Mouse (Mus musculus): ENCODE measurements around the gene H2-Eb1. TPM values are rescaled to one million over a fixed set of nuclear protein-coding genes. Genes with fewer than 3 reads are reported as not detected.

H2-Eb1 gene
- total and polyA plus RNA-seq, 3 experiments: not detected

GRCm38 (mm10) chr17:34263811-34264371 is 41.8 kb upstream of the H2-Eb1 start:
- no peak for DNase-seq (ENCODE audit: low spot score)
- H3K36me3 ChIP-seq (replicated peaks): no peaks in the 10 kb centered on the region
- no peak for ATAC-seq (ENCODE audit: extremely low read depth, insufficient number of reproducible peaks, low FRiP score, poor library complexity, severe bottlenecking)
- no peaks in the 10 kb centered on the region for H3K4me1 ChIP-seq (ENCODE audit: insufficient read depth, low read depth, low read length)
- H3K27me3 ChIP-seq (ENCODE audit: insufficient read depth, low read length): peaks cover 32% of the 10 kb centered on the region
- H3K9me3 ChIP-seq (replicated peaks): peaks cover 10% of the 10 kb centered on the region
- TF ChIP-seq POLR2AphosphoS5 (IDR thresholded peaks at IDR 0.05; ENCODE audit: insufficient replicate concordance, low read depth, low read length) (no peak), GATA1 (IDR thresholded peaks at IDR 0.05; ENCODE audit: borderline replicate concordance, low read length) (no peak), TAL1 (conservative IDR thresholded peaks at IDR 0.05; ENCODE audit: low read depth, low read length) (no peak), CTCF (IDR thresholded peaks at IDR 0.05; ENCODE audit: low read depth, low read length) (no peak), GATA2 (IDR thresholded peaks at IDR 0.05; ENCODE audit: borderline replicate concordance, low read depth, low read length) (no peak)
- H3K4me3 ChIP-seq (ENCODE audit: low read depth, low read length): no peak overlapping the region

- DNase-seq (ENCODE audit: low spot score) (no peak), ATAC-seq (ENCODE audit: extremely low read depth, insufficient number of reproducible peaks, low FRiP score, poor library complexity, severe bottlenecking) (no peak)
- H3K4me3 ChIP-seq (ENCODE audit: low read depth, low read length): peak overlapping the region; percentile 30; the same call in 1 of the 2 replicates
Observed at GRCm38 (mm10) chr17:34264452-34265351, 41.0 kb upstream of the H2-Eb1 start.

GRCm38 (mm10) chr17:34268262-34268661 is 37.4 kb upstream of the H2-Eb1 start:
- TF ChIP-seq TAL1 (conservative IDR thresholded peaks at IDR 0.05; ENCODE audit: low read depth, low read length): no peak
- TF ChIP-seq GATA1 (IDR thresholded peaks at IDR 0.05; ENCODE audit: borderline replicate concordance, low read length): no peak
- no peak for TF ChIP-seq GATA2 (IDR thresholded peaks at IDR 0.05; ENCODE audit: borderline replicate concordance, low read depth, low read length)
- no peak for TF ChIP-seq POLR2AphosphoS5 (IDR thresholded peaks at IDR 0.05; ENCODE audit: insufficient replicate concordance, low read depth, low read length)
- no peak for TF ChIP-seq CTCF (IDR thresholded peaks at IDR 0.05; ENCODE audit: low read depth, low read length)
- Histone ChIP-seq H3K4me3 (ENCODE audit: low read depth, low read length) (no peak overlapping the region), H3K4me1 (ENCODE audit: insufficient read depth, low read depth, low read length) (no peaks in the 10 kb centered on the region), H3K36me3 (replicated peaks) (no peaks in the 10 kb centered on the region), H3K27me3 (ENCODE audit: insufficient read depth, low read length) (peaks cover 21% of the 10 kb centered on the region), H3K9me3 (replicated peaks) (peaks cover 10% of the 10 kb centered on the region)
- DNase-seq (ENCODE audit: low spot score) (no peak), ATAC-seq (ENCODE audit: extremely low read depth, insufficient number of reproducible peaks, low FRiP score, poor library complexity, severe bottlenecking) (no peak)

More at GRCm38 (mm10) chr17:34264452-34265351, 41.0 kb upstream of the H2-Eb1 start:
- TF ChIP-seq POLR2AphosphoS5 (IDR thresholded peaks at IDR 0.05; ENCODE audit: insufficient replicate concordance, low read depth, low read length) (no peak), GATA1 (IDR thresholded peaks at IDR 0.05; ENCODE audit: borderline replicate concordance, low read length) (no peak), CTCF (IDR thresholded peaks at IDR 0.05; ENCODE audit: low read depth, low read length) (no peak), GATA2 (IDR thresholded peaks at IDR 0.05; ENCODE audit: borderline replicate concordance, low read depth, low read length) (no peak), TAL1 (conservative IDR thresholded peaks at IDR 0.05; ENCODE audit: low read depth, low read length) (no peak)
- peaks cover 10% of the 10 kb centered on the region for H3K9me3 ChIP-seq (replicated peaks)
- peaks cover 28% of the 10 kb centered on the region for H3K27me3 ChIP-seq (ENCODE audit: insufficient read depth, low read length)
- H3K36me3 ChIP-seq (replicated peaks): no peaks in the 10 kb centered on the region
- H3K4me1 ChIP-seq (ENCODE audit: insufficient read depth, low read depth, low read length): no peaks in the 10 kb centered on the region

GRCm38 (mm10) chr17:34268748-34269147 is 36.9 kb upstream of the H2-Eb1 start:
- peaks cover 20% of the 10 kb centered on the region for H3K27me3 ChIP-seq (ENCODE audit: insufficient read depth, low read length)
- TF ChIP-seq TAL1 (conservative IDR thresholded peaks at IDR 0.05; ENCODE audit: low read depth, low read length) (no peak), GATA2 (IDR thresholded peaks at IDR 0.05; ENCODE audit: borderline replicate concordance, low read depth, low read length) (no peak)
- no peak overlapping the region for H3K4me3 ChIP-seq (ENCODE audit: low read depth, low read length)
- ATAC-seq (ENCODE audit: extremely low read depth, insufficient number of reproducible peaks, low FRiP score, poor library complexity, severe bottlenecking) (no peak), DNase-seq (ENCODE audit: low spot score) (no peak)
- no peaks in the 10 kb centered on the region for H3K4me1 ChIP-seq (ENCODE audit: insufficient read depth, low read depth, low read length)
- peaks cover 10% of the 10 kb centered on the region for H3K9me3 ChIP-seq (replicated peaks)
- no peaks in the 10 kb centered on the region for H3K36me3 ChIP-seq (replicated peaks)

GRCm38 (mm10) chr17:34269817-34270216 is 35.9 kb upstream of the H2-Eb1 start:
- Histone ChIP-seq H3K9me3 (replicated peaks) (peaks cover 5% of the 10 kb centered on the region), H3K27me3 (ENCODE audit: insufficient read depth, low read length) (peaks cover 17% of the 10 kb centered on the region), H3K4me3 (ENCODE audit: low read depth, low read length) (no peak overlapping the region), H3K4me1 (ENCODE audit: insufficient read depth, low read depth, low read length) (no peaks in the 10 kb centered on the region), H3K36me3 (replicated peaks) (no peaks in the 10 kb centered on the region)
- ATAC-seq (ENCODE audit: extremely low read depth, insufficient number of reproducible peaks, low FRiP score, poor library complexity, severe bottlenecking) (no peak), DNase-seq (ENCODE audit: low spot score) (no peak)
- no peak for TF ChIP-seq GATA1 (IDR thresholded peaks at IDR 0.05; ENCODE audit: borderline replicate concordance, low read length)
- TF ChIP-seq CTCF (IDR thresholded peaks at IDR 0.05; ENCODE audit: low read depth, low read length): no peak
- TF ChIP-seq GATA2 (IDR thresholded peaks at IDR 0.05; ENCODE audit: borderline replicate concordance, low read depth, low read length): no peak
- no peak for TF ChIP-seq TAL1 (conservative IDR thresholded peaks at IDR 0.05; ENCODE audit: low read depth, low read length)
- TF ChIP-seq POLR2AphosphoS5 (IDR thresholded peaks at IDR 0.05; ENCODE audit: insufficient replicate concordance, low read depth, low read length): no peak

- Histone ChIP-seq H3K36me3 (replicated peaks) (no peaks in the 10 kb centered on the region), H3K4me1 (ENCODE audit: insufficient read depth, low read depth, low read length) (no peaks in the 10 kb centered on the region), H3K27me3 (ENCODE audit: insufficient read depth, low read length) (peaks cover 13% of the 10 kb centered on the region), H3K4me3 (ENCODE audit: low read depth, low read length) (no peak overlapping the region), H3K9me3 (replicated peaks) (peaks cover under 1% of the 10 kb centered on the region; the same call in 1 of the 2 replicates)
- no peak for ATAC-seq (ENCODE audit: extremely low read depth, insufficient number of reproducible peaks, low FRiP score, poor library complexity, severe bottlenecking)
- no peak for DNase-seq (ENCODE audit: low spot score)
- TF ChIP-seq TAL1 (conservative IDR thresholded peaks at IDR 0.05; ENCODE audit: low read depth, low read length): no peak
- TF ChIP-seq POLR2AphosphoS5 (IDR thresholded peaks at IDR 0.05; ENCODE audit: insufficient replicate concordance, low read depth, low read length): no peak
- TF ChIP-seq CTCF (IDR thresholded peaks at IDR 0.05; ENCODE audit: low read depth, low read length): no peak
- no peak for TF ChIP-seq GATA1 (IDR thresholded peaks at IDR 0.05; ENCODE audit: borderline replicate concordance, low read length)
- no peak for TF ChIP-seq GATA2 (IDR thresholded peaks at IDR 0.05; ENCODE audit: borderline replicate concordance, low read depth, low read length)
Observed at GRCm38 (mm10) chr17:34270230-34270629, 35.4 kb upstream of the H2-Eb1 start.

Measured in G1E (cell line).